Comparison of ENCODE assay signal across 32 mouse cellular contexts in the genomic region with DNA sequence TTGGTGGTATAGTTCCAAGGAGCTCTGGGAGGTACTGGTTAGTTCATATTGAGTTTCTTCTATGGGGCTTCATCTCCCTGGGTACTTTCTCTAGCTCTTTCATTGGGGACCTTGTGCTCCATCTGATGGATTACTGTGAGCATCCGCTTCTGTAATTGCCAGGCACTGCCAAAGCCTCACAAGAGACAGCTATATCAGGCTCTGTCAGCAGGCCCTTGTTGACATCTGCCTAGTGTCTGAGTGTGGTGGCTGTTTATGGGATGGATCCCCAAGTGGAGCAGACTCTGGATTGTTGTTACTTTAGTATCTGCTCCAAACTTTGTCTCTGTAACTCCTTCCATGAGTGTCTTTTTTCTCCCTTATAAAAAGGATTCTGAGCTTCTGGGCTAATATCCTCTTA.
"Had no signal": no experiment of that assay in that cellular context is flagged by ENCODE, and none has a peak within 500 bp of the region (broad histone marks: within the 10 kb centered on the region; RNA-seq: fewer than 3 reads in every experiment).

No protein-coding gene starts in this region.

- H3K36me3 ChIP-seq: limb, embryonic 10.5 days; limb, embryonic 12.5 days; limb, embryonic 13.5 days; limb, embryonic 15.5 days; liver, embryonic 12.5 days; liver, embryonic 13.5 days; liver, embryonic 15.5 days; lung, embryonic 15.5 days; midbrain, embryonic 10.5 days; midbrain, embryonic 12.5 days; midbrain, embryonic 13.5 days; midbrain, embryonic 15.5 days; neural tube, embryonic 12.5 days had no signal

- H3K9me3 ChIP-seq: limb, embryonic 10.5 days; limb, embryonic 12.5 days; limb, embryonic 13.5 days; limb, embryonic 15.5 days; liver, embryonic 12.5 days; liver, embryonic 13.5 days; liver, embryonic 15.5 days; lung, embryonic 15.5 days; megakaryocyte, embryonic 14.5 days; midbrain, embryonic 10.5 days; midbrain, embryonic 12.5 days; midbrain, embryonic 13.5 days; midbrain, embryonic 15.5 days; neural tube, embryonic 12.5 days had no signal

- H3K4me3 ChIP-seq: limb, embryonic 10.5 days; limb, embryonic 12.5 days; limb, embryonic 13.5 days; limb, embryonic 15.5 days; liver, embryonic 12.5 days; liver, embryonic 13.5 days; liver, embryonic 15.5 days; lung, embryonic 15.5 days; megakaryocyte, embryonic 14.5 days; midbrain, embryonic 10.5 days; midbrain, embryonic 12.5 days; midbrain, embryonic 13.5 days; midbrain, embryonic 15.5 days; myocyte; neural tube, embryonic 12.5 days had no signal

- H3K9ac ChIP-seq: limb, embryonic 12.5 days; limb, embryonic 13.5 days; limb, embryonic 15.5 days; liver, embryonic 12.5 days; liver, embryonic 13.5 days; liver, embryonic 14.5 days; liver, embryonic 15.5 days; liver, postnatal 0 days; lung, embryonic 14.5 days; lung, embryonic 15.5 days; midbrain, embryonic 12.5 days; midbrain, embryonic 13.5 days; midbrain, embryonic 15.5 days; neural tube, embryonic 12.5 days had no signal

- H3K4me1 ChIP-seq: limb, embryonic 10.5 days; limb, embryonic 12.5 days; limb, embryonic 13.5 days; limb, embryonic 15.5 days; liver, embryonic 12.5 days; liver, embryonic 13.5 days; liver, embryonic 15.5 days; lung, embryonic 15.5 days; megakaryocyte, embryonic 14.5 days; midbrain, embryonic 10.5 days; midbrain, embryonic 12.5 days; midbrain, embryonic 13.5 days; midbrain, embryonic 15.5 days; neural tube, embryonic 12.5 days had no signal

- ATAC-seq: liver, embryonic 12.5 days; liver, postnatal 0 days; lung, postnatal 0 days; midbrain, embryonic 13.5 days; midbrain, embryonic 15.5 days; midbrain, embryonic 16.5 days had no signal

- DNase-seq: left cerebral cortex, postnatal 4 days; liver; liver, embryonic 13.5 days; liver, postnatal 0 days; lung, adult 18-20 months; lung, adult 2 months; lung, embryonic 14.5 days; lung, postnatal 10 days; lung, postnatal 14 days; lung, postnatal 36 days; lung, postnatal 4 days; midbrain, embryonic 14.5 days had no signal

- H3K27me3 ChIP-seq: limb, embryonic 12.5 days; limb, embryonic 13.5 days; limb, embryonic 15.5 days; liver, embryonic 12.5 days; liver, embryonic 13.5 days; liver, embryonic 15.5 days; lung, embryonic 15.5 days; megakaryocyte, embryonic 14.5 days; midbrain, embryonic 12.5 days; midbrain, embryonic 13.5 days; midbrain, embryonic 15.5 days; neural tube, embryonic 12.5 days had no signal

- H3K27ac ChIP-seq: limb, embryonic 10.5 days; limb, embryonic 12.5 days; limb, embryonic 13.5 days; limb, embryonic 15.5 days; liver, embryonic 12.5 days; liver, embryonic 13.5 days; liver, embryonic 14.5 days; liver, embryonic 15.5 days; lung, embryonic 15.5 days; macrophage; midbrain, embryonic 10.5 days; midbrain, embryonic 12.5 days; midbrain, embryonic 13.5 days; midbrain, embryonic 15.5 days; neural tube, embryonic 12.5 days had no signal

- H3K4me2 ChIP-seq: limb, embryonic 12.5 days; limb, embryonic 13.5 days; limb, embryonic 15.5 days; liver, embryonic 11.5 days; liver, embryonic 12.5 days; liver, embryonic 13.5 days; liver, embryonic 15.5 days; lung, embryonic 14.5 days; lung, embryonic 15.5 days; midbrain, embryonic 11.5 days; midbrain, embryonic 12.5 days; midbrain, embryonic 13.5 days; midbrain, embryonic 15.5 days; neural tube, embryonic 12.5 days had no signal
